Mouse (Mus musculus): ENCODE results near the gene Cntn5. TPM values are rescaled to one million over a fixed set of nuclear protein-coding genes. Genes with fewer than 3 reads are reported as not detected.

Gene Cntn5
- total RNA-seq, 2 experiments from 2014 or later, result not detected

Small RNA genes within 50 kb of the gene (microRNA-seq; reads per million reads assigned to microRNA genes)
- 0 reads per million in 2 experiments for gene Gm24496
- gene Gm25086, result 0 reads per million in 2 experiments
- gene Gm26195, result 0 reads per million in 2 experiments
- gene Mir6237, result 0 reads per million in 2 experiments
